Mouse (Mus musculus): ENCODE results near the gene 2310022A10Rik. TPM values are rescaled to one million over a fixed set of nuclear protein-coding genes. Genes with fewer than 3 reads are reported as not detected.
"Not testable (repeated sequence)": the region's sequence is repeated elsewhere in the genome, so short reads cannot be mapped to it uniquely, and the experiment has no call there.

The 2310022A10Rik gene
- polyA plus RNA-seq, 1 experiment from 2014 or later = 183 TPM

DNA sequence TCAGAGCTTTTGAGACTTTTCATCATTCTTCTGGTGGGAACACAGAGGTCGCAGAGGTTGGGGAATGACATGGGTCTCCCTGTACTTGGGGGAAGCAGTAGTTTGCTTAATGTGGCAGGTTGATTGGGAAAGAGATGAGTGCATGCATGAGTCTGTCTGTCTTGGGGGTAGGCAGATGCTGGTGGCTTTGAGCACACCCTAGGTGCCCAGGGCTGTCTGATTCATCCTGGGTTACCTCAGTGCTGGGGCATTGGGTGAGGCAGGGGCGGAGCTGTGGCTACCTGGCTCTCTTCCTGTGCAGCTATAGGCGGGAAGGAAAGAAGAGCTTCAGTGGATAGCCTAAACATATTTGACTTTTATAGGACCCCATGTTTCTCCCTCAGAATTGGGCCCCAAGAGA, 55.1 kb downstream of the 2310022A10Rik start:
- H3K79me2 ChIP-seq (ENCODE audit: inconsistent target) = peaks cover 85% of the 10 kb centered on the region
- H3K36me3 ChIP-seq (ENCODE audit: inconsistent target) = peaks cover 22% of the 10 kb centered on the region; the same call in 1 of the 2 replicates
- no peak overlapping the region for H3K4me3 ChIP-seq (ENCODE audit: inconsistent target)
- no peak overlapping the region for H3K27ac ChIP-seq
- 55% methylated on average over 3 of the region's 3 CpGs for WGBS (ENCODE audit: missing documents)

DNA sequence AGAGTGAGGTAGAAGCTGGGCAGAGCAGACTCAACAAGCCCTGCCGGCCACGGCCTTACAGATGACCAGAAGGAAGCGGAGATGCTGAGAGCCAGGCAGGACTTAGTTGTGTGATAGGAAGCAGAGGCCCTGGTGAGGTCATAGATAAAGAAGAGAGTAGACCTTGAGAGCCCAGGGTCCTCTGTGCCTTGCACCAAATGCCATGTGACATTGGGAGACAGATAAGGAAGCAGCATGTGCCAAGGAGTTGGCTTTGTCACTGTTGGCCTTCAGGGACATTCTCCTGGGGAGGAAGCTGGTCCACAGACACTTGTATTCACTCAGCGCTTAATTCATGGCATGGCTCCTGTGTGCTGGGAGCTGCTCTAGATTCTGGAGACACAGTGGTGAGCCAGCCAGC, 56.3 kb downstream of the 2310022A10Rik start:
- peaks cover 85% of the 10 kb centered on the region for H3K79me2 ChIP-seq (ENCODE audit: inconsistent target)
- peaks cover 22% of the 10 kb centered on the region; the same call in 1 of the 2 replicates for H3K36me3 ChIP-seq (ENCODE audit: inconsistent target)
- H3K4me3 ChIP-seq (ENCODE audit: inconsistent target) = no peak overlapping the region
- H3K27ac ChIP-seq = no peak overlapping the region
- WGBS (ENCODE audit: missing documents) = 95% methylated on average over 4 of the region's 4 CpGs

DNA sequence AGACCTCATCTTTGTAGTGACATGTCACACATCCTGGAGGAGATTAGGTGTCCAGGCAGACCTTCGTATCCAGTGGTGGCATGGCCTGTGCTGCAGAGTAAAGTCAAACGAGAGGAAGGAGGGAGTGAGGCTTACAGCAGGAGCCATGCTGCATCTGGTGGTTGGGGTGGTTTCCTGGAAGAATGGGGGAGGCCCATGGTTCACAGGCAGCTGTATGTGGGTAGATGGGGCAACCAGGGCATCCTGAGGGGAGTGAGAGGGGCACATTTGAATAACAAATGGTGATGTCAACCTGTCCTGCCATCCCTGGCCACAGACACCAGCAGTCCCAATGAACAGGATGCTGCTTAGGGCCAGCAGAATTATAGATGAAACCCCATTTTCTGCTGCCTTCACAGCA, 56.7 kb downstream of the 2310022A10Rik start:
- peaks cover 22% of the 10 kb centered on the region; the same call in 1 of the 2 replicates for H3K36me3 ChIP-seq (ENCODE audit: inconsistent target)
- no peak overlapping the region for H3K4me3 ChIP-seq (ENCODE audit: inconsistent target)
- 34% methylated on average over 2 of the region's 2 CpGs for WGBS (ENCODE audit: missing documents)
- peaks cover 89% of the 10 kb centered on the region for H3K79me2 ChIP-seq (ENCODE audit: inconsistent target)
- H3K27ac ChIP-seq = no peak overlapping the region

DNA sequence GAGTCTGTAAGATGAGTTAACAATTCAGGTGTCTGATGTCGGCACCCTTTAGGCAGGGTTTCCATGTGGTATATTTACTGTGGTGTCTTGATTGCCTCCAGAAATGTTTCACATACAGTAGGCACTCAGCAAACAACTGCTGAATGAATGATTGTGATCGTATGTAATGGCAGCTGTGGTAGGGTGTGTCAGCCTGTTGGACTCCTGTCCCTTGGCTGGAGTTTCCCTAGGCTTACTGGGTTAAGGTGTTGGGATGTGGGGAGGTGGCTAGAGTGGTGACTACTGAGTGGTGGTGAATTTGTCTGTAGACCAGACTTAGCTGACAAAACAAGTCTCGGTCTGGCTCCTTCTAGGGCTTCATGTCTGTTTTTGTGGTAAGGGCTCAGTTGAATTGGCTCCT, 57.3 kb downstream of the 2310022A10Rik start:
- Histone ChIP-seq H3K4me3 (ENCODE audit: inconsistent target) (no peak overlapping the region), H3K36me3 (ENCODE audit: inconsistent target) (peaks cover 22% of the 10 kb centered on the region; the same call in 1 of the 2 replicates), H3K79me2 (ENCODE audit: inconsistent target) (peaks cover 85% of the 10 kb centered on the region), H3K27ac (no peak overlapping the region)
- WGBS (ENCODE audit: missing documents) = 96% methylated on average over 3 of the region's 3 CpGs

DNA sequence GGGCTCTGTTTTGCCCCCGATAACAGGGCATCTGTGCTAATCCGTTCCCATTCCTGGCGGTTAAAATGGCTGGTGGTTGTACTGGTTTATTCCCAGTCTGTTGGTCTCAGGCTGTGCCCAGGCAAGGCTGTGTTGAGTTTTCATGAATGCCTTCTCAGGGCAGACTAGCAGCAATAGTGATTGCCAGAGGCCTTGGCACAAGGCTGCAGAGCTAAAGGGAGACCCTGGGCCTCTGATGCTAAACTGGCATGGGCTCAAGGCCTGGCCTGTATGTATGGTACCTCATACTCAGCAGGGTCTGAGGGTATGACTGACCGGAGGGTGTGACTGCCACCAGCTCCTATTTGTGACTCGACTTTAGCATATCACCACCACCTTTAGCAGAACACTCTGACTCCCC, 57.8 kb downstream of the 2310022A10Rik start:
- Histone ChIP-seq H3K79me2 (ENCODE audit: inconsistent target) (peaks cover 80% of the 10 kb centered on the region), H3K4me3 (ENCODE audit: inconsistent target) (no peak overlapping the region), H3K27ac (no peak overlapping the region), H3K36me3 (ENCODE audit: inconsistent target) (peaks cover 26% of the 10 kb centered on the region; the same call in 1 of the 2 replicates)
- 96% methylated on average over 5 of the region's 5 CpGs for WGBS (ENCODE audit: missing documents)

DNA sequence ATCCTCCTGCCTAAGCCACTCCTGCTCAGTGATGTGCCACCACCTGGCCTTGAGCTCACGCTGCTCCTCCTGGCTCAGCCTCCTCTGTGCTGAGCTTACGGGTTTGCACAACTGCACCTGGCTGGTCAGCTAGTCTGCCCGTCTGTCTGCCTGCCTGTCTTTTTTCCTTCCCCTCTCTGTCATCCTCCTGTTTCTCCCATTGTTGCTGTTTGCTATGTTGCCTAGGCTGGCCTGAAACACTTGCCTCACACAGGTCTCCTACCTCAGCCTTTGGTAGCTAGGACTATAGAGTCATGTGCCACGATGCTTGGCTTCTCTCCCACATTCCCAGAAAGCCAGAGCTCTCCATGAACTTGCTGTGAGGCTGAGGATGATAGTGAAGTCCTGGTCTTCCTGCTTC, 59.9 kb downstream of the 2310022A10Rik start:
- 88% methylated on average over 4 of the region's 4 CpGs for WGBS (ENCODE audit: missing documents)
- no peak overlapping the region for H3K4me3 ChIP-seq (ENCODE audit: inconsistent target)
- peaks cover 59% of the 10 kb centered on the region; the same call in 1 of the 2 replicates for H3K79me2 ChIP-seq (ENCODE audit: inconsistent target)
- no peak overlapping the region for H3K27ac ChIP-seq
- H3K36me3 ChIP-seq (ENCODE audit: inconsistent target) = peaks cover 46% of the 10 kb centered on the region; the same call in 1 of the 2 replicates

DNA sequence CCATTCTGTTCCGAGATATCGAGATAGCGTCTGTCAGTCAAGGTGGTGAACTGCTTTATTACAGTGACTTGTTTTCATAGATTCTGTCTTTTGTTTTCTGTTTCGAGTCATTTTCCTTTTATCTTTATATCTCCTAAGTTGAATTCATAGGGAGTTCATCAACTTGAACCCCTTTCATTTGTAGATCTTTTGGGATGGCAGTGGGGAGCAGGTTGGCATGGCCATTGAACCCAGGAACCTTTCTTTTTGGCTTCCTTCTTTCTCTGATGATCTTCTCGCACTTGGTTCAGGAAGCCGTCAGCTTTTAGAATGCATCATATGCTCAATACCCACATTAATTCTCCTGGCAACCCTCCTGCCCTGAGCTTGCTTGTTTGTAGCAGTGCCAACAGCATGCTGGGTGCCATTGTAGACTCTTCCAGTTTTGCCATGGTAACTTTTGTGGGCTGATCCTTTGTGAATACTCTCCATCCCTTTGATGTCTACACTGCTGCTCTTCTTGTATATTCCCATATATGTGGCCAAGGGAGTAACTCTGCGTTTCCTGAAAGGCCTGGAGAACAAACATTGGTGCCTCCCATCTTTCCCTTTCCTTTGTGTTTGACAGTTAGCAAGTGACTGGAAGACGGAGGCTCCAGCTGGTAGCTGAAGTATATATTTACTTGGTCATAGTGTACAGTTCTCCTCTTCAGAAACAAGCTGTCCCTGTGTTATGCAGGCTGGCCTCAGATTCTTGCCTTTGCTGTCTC, 60.9 kb downstream of the 2310022A10Rik start:
- 92% methylated on average over 8 of the region's 8 CpGs for WGBS (ENCODE audit: missing documents)
- Histone ChIP-seq H3K4me3 (ENCODE audit: inconsistent target) (no peak overlapping the region), H3K27ac (no peak overlapping the region), H3K36me3 (ENCODE audit: inconsistent target) (peaks cover 54% of the 10 kb centered on the region; the same call in 1 of the 2 replicates), H3K79me2 (ENCODE audit: inconsistent target) (peaks cover 53% of the 10 kb centered on the region; the same call in 1 of the 2 replicates)

DNA sequence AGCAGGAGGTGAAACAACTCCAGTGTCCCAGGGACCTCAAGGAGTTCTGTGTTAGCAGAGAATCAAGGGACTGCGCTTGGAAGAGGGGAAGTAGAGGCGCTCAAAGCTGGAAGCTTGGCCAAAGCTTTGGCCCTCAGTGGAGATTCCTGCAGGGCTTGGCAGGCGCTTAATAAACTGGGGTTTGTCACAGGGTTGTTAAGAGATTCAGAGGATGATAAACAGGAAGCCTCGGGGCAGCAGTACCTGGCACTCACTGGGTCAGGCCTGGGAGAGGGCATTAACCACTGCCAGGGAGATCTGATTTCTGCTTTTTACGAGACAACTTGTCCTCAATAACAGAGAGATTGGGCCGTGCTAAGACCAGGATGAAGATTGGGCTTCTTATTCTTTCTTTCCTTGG, 68.0 kb downstream of the 2310022A10Rik start:
- WGBS (ENCODE audit: missing documents) = 82% methylated on average over 6 of the region's 6 CpGs
- H3K79me2 ChIP-seq (ENCODE audit: inconsistent target) = no peaks in the 10 kb centered on the region
- no peak overlapping the region for H3K27ac ChIP-seq
- no peak overlapping the region for H3K4me3 ChIP-seq (ENCODE audit: inconsistent target)
- peaks cover 86% of the 10 kb centered on the region for H3K36me3 ChIP-seq (ENCODE audit: inconsistent target)

DNA sequence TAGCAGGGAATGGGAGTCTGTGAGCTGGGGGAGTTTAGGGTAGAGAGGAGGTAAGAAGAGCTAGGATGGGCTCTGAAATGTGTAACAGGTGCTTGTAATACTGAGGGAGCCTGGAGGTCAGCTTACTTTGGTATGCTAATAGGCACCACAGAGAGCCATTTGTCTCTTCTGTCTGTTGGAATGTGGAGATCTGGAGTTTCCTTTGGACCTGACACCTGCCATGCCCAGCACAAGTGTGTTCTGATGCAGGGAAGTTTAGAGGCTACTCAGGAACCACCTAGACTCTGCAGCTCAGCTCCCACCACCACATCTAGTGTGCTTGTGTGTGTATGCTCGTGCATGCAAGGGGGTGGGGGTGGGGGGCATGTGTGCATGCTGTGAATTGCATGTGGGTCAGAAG, 69.2 kb downstream of the 2310022A10Rik start:
- H3K36me3 ChIP-seq (ENCODE audit: inconsistent target) = peaks cover 87% of the 10 kb centered on the region
- H3K27ac ChIP-seq = no peak overlapping the region
- no peaks in the 10 kb centered on the region for H3K79me2 ChIP-seq (ENCODE audit: inconsistent target)
- no peak overlapping the region for H3K4me3 ChIP-seq (ENCODE audit: inconsistent target)
- 90% methylated on average over 1 of the region's 1 CpGs for WGBS (ENCODE audit: missing documents)

DNA sequence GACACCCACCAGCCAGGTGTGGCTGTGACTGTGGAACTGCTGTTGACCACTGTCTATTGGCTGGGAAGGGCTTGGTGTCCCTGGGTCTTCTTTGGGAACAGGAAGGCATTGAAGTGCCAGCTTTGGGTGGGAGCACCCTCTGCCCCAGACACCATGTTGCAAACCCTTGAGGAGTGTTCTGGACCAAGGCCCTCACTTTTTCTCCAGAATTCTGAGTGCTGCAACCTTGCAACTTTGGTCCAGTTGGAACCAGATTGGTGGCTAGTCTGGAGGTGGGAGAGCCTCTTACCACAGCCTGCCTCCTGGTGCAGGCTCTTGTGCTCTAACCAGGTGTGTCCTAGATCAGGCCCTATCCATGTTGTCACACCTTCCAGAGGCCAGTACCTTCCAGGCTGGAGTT, 71.9 kb downstream of the 2310022A10Rik start:
- peaks cover 84% of the 10 kb centered on the region for H3K36me3 ChIP-seq (ENCODE audit: inconsistent target)
- no peaks in the 10 kb centered on the region for H3K79me2 ChIP-seq (ENCODE audit: inconsistent target)
- H3K27ac ChIP-seq = no peak overlapping the region
- no peak overlapping the region for H3K4me3 ChIP-seq (ENCODE audit: inconsistent target)

DNA sequence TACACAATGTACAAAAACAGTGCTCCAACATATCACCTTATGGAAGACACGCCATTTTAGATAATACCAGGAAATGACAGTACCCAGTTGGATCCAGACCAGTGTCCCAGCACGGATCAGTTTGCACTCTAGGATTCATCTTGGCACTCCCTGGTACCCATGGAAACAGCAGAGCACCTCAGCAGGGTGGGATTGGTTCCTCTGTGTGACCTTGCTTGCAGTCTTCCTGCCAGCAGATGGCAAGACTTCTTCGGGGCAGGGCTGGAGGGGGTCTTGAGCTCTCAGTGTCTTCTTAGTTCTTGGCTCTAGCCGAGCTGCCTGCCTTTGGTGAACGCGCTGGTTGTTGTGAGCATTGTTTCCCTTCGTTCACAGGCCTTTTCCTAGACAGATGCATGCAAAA, 74.7 kb downstream of the 2310022A10Rik start:
- no peak overlapping the region for H3K27ac ChIP-seq
- WGBS (ENCODE audit: missing documents) = 93% methylated on average over 7 of the region's 7 CpGs
- H3K79me2 ChIP-seq (ENCODE audit: inconsistent target) = no peaks in the 10 kb centered on the region
- peaks cover 82% of the 10 kb centered on the region for H3K36me3 ChIP-seq (ENCODE audit: inconsistent target)
- no peak overlapping the region for H3K4me3 ChIP-seq (ENCODE audit: inconsistent target)

DNA sequence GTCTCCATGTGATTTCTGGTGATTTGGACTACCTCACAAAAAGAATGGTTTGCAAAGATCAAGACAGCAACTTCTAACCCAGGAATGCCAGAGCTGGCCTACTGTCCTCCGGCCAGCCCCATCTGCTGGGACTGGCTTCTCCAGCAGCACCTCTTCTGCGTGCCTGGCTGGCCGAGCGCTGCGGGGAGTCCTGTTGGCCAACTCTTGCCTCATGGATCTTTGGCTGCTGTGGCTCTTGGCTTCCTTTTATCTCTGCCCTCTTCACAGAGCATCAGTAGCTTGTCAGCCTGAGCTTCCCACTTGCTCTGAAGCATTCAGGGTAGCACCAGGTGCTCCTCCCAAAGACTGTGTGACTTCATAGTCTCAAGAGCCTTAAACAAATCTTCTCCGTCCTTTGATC, 75.2 kb downstream of the 2310022A10Rik start:
- peaks cover 84% of the 10 kb centered on the region for H3K36me3 ChIP-seq (ENCODE audit: inconsistent target)
- 96% methylated on average over 6 of the region's 6 CpGs for WGBS (ENCODE audit: missing documents)

DNA sequence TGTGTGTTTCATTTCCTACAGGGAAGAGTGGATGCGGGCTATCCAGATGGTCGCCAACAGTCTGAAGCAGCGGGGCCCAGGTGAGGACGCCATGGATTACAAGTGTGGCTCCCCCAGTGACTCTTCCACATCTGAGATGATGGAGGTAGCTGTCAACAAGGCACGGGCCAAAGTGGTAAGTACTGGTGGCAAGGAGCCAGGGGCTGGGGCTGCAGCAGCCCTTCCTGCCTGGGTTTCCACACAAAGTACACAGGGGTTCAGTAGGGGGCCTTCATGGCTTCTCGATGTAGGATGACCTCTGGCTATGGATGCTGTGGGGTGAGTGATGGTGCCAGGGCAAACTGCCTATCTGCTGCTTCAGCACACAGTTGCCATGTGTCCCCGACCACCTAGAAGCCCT, 75.8 kb downstream of the 2310022A10Rik start:
- H3K36me3 ChIP-seq (ENCODE audit: inconsistent target) = peaks cover 85% of the 10 kb centered on the region
- not testable (repeated sequence) for H3K27ac ChIP-seq; H3K4me3 ChIP-seq (ENCODE audit: inconsistent target); H3K79me2 ChIP-seq (ENCODE audit: inconsistent target)
- WGBS (ENCODE audit: missing documents) = 95% methylated on average over 7 of the region's 7 CpGs

More for the DNA sequence above, 75.2 kb downstream of the 2310022A10Rik start:
- Histone ChIP-seq H3K27ac (no peak overlapping the region), H3K4me3 (ENCODE audit: inconsistent target) (no peak overlapping the region), H3K79me2 (ENCODE audit: inconsistent target) (no peaks in the 10 kb centered on the region)

DNA sequence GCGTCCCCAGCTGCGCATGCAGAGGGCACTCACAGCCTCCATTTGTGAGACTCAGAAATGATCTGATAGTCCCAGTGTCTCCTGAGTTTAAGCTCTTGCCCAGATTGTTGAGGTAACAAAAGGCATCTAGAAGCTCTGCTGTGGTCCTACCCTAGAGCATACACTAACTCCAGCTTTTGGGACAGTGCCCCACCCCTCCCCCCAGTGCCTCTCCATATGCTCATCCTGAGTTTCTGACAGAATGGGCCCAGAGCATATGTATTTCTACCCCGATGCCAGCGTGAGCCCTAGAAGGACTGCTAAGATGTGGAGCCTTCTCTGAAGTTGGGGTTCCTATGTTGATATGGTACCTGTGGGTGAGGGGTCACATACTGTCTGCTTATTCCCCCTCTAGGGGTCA, 78.4 kb downstream of the 2310022A10Rik start:
- Histone ChIP-seq H3K4me3 (ENCODE audit: inconsistent target) (no peak overlapping the region), H3K79me2 (ENCODE audit: inconsistent target) (no peaks in the 10 kb centered on the region), H3K27ac (no peak overlapping the region), H3K36me3 (ENCODE audit: inconsistent target) (peaks cover 81% of the 10 kb centered on the region)
- 93% methylated on average over 2 of the region's 4 CpGs for WGBS (ENCODE audit: missing documents)

All from macrophage (primary cell).